Mouse (Mus musculus): ENCODE results near the gene Ppil2.

The Ppil2 gene

DNA sequence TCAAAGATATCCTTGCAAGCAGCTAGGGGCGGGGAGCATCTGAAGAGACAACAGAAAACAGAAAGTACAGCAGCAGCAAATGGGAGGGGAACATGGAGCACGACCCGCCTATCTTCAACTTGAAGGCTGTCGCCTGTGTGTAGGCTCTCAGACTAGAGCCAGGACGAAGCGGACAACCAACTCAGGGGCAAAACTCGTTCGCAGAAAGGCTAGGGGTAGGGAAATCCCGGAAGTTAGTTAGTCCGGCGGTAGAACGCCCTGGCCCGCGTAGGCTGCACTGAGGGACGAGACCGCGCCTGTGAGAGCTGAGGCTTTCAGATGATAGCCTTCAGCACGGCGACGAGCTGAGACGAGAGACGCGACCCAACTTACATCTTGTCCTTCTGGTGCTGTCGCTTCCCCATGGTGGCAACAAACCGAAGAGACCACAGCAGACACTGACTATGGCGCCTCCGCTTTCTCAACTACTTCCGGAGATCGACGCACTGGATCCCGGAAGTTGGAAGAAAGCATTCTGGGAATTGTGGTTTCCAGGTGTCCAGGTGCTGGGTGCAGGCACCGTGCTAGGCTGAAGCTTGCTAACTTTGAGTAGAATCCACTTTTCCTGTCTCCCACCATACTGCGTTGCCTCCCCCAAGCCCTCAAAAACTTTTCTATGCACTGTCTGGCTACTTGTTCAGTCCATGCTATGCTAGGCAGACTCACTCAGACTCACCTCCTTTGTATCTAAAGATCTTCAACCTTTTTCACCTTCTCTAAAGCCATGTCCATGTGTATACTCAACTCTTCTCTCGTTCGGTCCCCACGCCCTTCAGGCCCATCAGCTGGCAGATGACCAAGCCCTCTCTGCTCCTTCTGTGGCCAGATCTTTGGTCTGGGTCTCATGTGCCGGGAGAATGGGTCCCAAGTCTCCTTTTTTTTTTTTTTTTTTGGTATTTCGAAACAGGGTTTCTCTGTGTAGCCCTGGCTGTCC is at the start of gene Ppil2:
TSS of gene Ppil2 (minus strand) at position 487 of the 973 bp plus-strand sequence.
- DNase-seq (ENCODE audit: low spot score in 2 of 2) = peak; percentile 70 to 82

DNA sequence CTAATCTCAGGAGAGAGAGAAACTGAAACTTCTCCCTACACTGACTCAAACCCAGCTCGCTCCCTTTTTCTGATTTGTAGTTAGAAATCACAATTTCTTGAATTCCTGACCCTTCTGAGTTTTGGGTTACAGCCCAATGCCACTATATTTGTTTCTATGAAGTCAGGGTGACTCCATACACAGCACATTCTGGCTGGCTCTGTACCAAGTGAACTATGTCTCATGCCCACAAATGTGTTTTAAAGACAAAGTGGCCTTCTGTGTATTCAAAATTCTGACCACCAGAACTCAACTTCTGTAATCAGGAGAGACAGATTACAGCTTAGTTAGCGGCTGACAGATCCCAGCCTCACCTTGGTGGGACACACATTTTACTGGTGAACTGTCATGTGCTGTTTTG is 43.3 kb upstream of the Ppil2 start:
- no peak for DNase-seq (ENCODE audit: low spot score in 2 of 2)

DNA sequence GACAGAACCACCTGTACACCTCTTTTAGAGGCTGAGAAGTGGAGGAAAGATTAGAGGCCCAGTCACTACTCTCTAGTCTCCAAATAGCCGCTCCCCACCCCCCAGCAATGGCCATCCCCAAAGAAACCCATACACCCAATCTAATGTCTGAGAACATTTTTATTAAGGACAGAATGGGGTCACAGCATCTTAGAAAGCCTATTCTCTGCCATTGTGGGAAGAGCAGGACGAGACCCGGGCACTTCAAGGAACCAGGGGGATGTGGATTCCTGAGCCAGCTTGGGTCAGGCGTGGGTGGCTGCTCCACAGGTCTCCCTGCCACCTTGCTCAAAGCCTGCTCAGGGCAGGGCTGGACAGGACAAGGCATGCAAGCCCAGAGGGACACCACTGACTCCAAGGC is 40.8 kb upstream of the Ppil2 start:
- no peak for DNase-seq (ENCODE audit: low spot score in 2 of 2)

DNA sequence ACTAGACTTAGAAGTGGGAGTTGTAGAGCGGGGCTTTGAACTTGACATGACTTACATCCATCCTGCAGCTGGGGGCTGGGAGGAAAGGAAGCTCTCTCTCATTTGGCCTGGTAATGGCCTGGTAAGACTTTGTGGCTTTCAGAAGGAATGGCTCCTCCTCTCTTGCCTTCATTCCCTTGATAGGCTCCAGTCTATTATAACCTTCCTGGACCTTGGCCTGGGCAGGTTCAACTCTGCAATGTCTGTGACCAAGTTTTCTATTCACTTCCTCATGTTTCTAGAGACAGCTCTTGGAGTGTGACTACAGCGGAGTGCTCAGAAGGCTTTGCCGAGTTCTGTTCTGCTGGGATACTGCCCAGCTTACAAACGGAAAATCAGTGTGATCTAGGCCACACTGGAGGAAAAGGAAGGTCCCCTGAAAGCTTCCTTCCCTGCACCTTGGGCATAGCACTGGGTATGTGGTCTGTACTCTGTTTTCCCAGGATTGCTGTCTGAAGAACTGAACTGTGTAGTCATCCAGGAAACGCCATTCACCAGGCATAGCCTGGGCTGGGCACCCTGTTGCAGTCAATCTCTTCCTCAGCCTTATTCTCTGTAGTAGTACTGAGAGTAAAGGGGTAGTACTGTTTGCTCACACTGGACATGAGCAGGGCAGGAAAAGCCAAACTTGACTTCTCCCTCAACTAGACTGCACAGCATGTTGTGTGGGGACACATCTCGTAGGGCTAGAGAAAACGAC is 39.6 kb upstream of the Ppil2 start:
- DNase-seq (ENCODE audit: low spot score in 2 of 2) = no peak

DNA sequence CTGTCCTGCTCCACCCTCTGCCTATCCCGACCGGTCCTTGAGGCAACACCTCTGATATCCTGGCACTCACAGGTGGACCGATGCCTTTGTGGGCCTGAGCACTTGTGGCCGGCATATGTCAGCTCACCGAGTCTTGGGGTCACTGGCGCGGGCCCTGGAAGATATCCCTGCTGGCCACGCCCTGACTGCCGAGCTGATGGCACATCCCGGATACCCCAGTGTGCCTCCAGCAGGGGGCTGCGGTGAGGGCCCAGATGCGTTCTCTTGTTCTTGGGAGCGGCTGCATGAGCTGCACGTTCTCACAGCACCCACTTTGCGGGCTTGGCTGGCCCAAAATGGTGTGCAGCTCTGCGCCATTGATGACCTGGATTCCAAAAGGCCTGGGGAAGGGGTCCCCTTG is 37.0 kb upstream of the Ppil2 start:
- peak; percentile 37 to 71 for DNase-seq (ENCODE audit: low spot score in 2 of 2)

DNA sequence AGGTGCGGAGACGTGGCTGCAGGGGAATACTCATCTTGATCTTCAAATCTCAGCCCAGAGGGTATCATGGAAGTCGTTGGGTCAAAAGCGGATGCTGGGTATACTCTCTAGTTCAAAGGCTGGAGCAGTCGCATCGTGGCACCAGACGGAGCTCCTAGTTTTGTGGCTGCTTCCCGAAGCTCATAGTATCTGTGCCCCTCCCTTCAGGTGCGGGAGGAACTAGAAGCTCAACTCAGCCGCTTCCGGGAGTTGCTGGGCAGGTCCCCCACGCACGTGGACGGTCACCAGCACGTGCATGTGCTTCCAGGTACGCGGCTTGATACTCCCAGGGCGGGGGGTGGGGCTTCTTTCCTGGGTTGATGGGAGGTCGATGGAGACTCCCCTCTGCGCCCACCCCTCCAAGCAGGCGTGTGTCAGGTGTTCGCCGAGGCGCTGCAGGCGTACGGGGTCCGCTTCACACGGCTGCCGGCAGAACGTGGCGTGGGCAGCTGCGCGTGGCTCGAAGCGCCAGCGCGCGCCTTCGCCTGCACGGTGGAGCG is 36.4 kb upstream of the Ppil2 start:
- DNase-seq (ENCODE audit: low spot score in 2 of 2) = peak in 1 of 2 experiments; percentile 20

DNA sequence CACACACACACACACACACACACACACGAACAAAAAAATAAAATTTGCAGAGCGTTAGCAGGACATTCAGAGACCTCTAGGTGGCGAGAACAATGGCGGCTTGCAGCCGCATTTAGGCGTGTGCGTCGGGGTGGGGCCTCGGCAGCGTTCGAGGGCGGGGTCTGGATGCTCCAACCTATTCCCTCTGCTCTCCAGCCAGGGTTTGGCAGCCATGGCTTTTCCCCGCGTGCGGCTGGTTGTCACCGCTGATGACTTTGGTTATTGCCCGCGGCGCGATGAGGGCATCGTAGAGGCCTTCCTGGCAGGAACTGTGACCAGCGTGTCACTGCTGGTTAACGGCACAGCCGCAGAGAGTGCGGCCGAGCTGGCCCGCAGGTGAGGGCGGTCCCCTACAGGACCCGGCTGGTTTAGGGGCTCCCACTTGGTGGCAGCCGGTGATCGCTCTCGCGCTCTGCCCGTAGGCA is 35.7 kb upstream of the Ppil2 start, which contains the start of gene Ccdc116:
TSS of gene Ccdc116 (minus strand) at position 458 of the 464 bp plus-strand sequence.
- peak; percentile 73 to 85 for DNase-seq (ENCODE audit: low spot score in 2 of 2)

DNA sequence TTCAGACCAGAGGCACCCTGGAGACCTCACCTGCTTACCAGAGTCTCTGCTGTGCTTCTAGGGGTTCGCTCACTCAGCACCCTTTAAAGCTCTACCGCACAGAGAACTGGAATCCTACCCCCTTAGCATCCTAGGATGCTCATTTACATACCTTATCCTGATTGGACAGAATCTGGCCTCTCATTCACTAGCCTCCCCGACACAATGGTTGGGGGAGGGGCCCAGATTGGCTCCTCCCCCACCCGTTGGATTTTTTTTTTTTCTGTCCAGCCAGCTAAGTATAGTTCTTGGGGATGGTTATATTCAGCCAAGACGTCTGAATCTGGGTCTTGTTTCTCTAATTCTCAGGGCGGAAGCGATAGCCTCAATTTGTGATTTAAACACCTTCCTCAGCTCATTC is 33.3 kb upstream of the Ppil2 start, which contains the start of gene Ydjc:
TSS of gene Ydjc (plus strand) at position 283 of the 400 bp plus-strand sequence.
- DNase-seq (ENCODE audit: low spot score in 2 of 2) = no peak

DNA sequence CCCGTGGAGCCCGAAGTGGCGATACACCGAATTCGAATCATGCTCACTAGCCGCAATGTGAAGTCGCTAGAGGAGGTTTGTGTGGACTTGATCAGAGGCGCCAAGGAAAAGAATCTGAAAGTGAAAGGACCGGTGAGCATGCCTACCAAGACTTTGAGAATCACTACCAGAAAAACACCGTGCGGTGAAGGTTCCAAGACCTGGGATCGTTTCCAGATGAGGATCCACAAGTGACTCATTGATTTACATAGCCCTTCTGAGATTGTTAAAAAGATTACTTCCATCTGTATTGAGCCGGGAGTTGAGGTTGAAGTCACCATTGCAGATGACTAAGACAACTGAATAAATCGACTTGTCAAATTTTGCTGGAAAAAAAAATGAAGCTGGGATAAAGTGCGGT is 26.3 kb upstream of the Ppil2 start:
- no peak for DNase-seq (ENCODE audit: low spot score in 2 of 2)

DNA sequence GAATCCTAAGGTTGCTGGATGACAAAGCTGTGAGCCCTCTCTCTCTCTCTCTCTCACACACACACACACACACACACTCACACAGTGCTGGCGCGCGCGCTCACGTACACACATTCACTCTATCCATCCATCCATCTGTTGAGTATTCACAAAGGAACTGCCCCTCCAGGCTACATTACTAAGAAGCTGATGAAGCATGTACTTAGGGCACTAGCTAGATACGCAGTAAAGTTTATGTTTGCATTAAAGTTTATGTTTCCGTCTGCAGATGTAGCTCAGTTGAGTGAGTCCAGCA is 21.8 kb upstream of the Ppil2 start:
- no peak for DNase-seq (ENCODE audit: low spot score in 2 of 2)

DNA sequence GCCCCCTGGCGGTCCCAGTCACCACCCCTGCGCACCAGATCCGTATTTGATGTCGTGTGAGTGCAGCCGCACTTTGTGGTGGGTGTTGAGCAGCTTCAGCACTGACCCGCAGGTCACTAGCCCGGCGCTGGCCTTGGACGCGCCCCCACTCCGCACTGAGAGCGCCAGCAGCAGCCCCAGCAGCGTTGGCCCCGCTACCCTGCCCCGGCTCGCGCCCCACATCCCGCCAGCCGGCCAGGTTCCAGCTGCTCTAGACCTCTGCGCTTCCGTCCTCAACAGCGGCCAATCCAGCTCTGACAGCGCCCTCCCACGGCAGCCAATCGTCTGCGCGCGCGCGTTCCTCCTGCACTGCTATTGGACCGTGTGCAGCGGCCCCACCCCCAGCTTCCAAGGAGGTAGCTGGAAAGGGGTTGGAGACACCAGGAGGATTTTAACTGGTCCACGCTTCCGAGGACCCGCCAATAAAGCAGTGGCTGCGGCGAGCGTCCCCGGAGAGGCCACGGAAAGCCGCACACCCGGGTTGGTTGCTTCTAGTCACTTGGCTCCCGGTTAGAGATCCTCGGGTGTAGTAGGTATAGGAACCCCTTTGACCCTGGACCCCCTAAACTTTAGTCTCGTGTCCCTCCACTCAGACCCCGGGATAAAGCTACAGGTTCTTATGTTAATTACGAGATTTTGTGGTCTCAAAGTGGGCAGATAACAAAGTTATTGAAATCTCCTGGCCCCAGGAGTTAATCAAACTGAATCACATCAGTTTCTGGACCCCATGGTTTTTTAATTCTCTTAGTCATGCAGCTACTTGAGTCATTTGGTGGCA is 21.2 kb upstream of the Ppil2 start, which contains the start of gene Sdf2l1:
TSS of gene Sdf2l1 (minus strand) at position 295 of the 817 bp plus-strand sequence.
- DNase-seq (ENCODE audit: low spot score in 2 of 2) = peak; percentile 96 to 98

DNA sequence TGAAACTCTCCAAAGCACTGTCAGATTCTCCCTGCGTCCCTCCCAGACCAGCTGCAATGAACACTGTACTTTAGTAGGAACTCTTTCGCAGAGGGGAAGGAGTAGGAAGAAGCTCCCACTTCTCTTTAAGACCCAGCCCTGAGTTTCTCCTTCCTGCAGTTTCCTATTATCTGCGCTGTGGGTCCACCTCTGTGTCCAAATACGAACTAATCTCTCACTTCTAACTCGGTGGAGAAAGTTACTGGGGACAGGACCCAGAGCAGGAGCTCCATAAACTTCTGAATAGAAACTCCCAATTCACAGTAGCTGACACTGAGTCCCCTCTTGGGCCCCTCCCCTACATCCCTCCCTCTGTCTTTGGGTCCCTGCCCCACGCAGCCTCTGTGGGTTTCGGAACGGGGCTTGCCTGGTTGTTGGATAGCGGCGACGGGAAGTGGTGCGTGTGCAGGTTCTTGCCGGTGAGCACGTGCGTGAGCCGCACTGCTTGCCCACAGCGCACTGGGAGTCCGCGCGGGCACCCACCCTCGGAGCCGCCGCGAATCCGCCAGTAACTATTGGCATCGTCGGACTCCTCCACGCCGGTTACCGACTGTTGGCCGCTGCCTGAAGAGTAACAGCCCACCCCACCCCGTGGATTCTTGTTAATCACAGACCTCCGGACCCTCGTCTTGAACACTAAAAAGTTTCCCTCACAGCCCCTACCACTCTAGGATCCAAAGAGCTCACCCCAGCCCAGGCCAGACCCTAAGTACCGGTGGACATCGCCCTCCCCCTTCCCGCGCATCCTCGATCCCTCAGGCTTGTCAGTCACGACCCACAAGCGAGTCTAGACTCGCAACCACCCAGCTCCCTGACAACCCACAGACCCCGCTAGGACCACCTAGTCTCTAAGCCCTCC is 20.4 kb upstream of the Ppil2 start:
- peak; percentile 23 to 76 for DNase-seq (ENCODE audit: low spot score in 2 of 2)

DNA sequence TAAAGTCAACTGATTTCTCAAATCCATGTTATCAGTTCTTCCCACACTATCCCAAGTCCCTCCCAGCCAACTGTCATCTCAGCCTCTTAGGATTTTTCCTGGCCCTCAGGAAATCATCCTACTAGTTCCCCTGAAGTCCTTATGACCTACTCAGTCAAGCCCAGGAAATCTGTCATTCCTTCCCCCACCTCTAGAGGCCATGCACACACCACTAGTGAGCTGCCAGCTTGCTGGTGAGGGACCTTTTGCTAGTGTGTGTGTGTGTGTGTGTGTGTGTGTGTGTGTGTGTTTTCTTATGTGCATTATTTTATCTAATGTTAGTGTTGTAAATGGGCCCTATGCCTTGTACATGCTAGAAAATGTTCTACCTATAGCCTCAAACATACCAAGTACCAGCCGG is 16.2 kb upstream of the Ppil2 start:
- DNase-seq (ENCODE audit: low spot score in 2 of 2) = peak; percentile 60 to 74

DNA sequence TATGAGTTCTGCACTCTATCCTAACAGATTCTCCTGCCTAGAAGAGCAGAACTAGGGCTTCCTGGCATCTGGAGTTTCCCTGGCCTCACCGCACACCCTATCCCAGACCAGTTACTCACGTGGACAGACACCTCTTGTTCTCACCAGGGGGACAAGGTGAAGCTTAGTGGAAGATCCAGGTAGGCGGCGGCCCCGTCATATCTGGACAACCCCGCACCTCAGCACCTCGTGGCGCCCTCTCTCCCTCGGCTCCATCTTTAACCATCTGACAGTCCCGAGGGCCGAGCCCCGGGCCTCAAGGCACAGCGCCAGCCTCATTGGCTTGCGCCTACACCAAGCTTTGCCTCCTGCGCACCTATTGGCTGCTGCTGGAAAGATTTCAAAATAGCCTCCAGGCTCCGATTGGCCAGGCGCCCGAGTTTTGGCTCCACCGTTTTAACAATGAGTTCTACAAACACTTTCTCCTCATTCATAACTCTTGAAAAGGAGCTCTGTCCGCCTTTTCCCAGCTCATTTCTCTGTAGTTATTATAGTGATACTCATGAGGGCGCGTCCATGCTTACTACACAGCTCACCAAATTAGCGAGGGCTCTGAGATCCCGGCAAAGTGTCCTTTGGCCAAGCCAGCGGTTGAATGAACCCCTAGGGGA is 13.9 kb upstream of the Ppil2 start, which contains the start of gene 2610318N02Rik:
TSS of gene 2610318N02Rik (minus strand) at position 297 of the 650 bp plus-strand sequence.
- peak; percentile 85 to 89 for DNase-seq (ENCODE audit: low spot score in 2 of 2)

DNA sequence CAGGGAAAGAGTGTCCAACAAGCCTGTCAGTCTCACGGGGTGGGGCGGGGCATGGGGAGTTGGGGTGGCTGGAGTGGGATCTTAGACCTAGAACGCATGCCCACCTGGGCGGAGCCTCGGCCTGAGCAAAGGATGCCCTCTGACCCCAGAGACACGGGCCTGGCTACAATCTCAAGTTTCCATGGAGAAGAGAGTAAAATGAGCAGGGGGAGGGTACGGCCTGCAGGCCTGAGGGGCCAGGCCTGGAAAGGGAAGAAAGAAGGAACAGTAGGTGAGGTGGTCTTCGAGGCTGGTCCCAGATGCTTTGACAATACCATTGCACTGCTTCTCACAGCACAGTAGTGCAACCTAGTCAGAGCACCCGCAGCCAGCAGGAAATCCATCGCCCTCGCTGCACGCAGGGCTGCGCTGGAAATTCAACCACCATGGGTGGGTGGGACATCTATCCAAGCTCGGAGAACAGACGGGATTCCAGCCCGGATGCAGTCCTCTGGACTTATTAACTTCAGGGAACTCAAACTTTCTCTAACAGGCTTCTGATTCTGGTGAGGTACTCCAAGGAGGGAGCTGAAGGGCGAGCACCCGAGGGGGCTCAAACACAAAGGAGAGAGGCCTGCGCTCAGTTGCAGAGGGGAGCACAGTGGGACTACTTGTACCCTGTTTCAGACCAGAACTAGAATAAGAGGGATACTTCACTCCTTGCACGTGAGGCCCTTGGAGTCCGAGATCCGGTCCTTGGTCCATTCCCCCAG is 13.2 kb upstream of the Ppil2 start:
- no peak for DNase-seq (ENCODE audit: low spot score in 2 of 2)

DNA sequence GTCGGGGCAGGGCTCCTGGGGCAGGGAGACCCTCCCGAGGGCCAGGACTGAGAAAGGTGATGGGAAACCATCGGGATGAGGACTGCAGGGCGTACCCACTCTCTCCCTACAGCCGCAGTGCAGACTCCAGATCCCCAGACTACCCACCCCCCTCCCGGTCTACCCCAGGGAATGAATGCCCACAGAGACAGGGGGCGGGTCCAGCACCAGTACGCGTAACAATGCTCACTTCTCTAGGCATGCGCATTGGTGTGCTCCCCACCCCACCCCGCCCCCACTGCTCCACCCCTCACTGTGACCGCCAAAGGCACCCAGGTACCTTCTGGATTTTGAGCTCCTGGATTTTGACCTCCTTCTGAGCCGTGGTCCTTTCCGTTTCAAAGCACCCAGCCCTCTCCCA is 10.5 kb upstream of the Ppil2 start:
- DNase-seq (ENCODE audit: low spot score in 2 of 2) = no peak

DNA sequence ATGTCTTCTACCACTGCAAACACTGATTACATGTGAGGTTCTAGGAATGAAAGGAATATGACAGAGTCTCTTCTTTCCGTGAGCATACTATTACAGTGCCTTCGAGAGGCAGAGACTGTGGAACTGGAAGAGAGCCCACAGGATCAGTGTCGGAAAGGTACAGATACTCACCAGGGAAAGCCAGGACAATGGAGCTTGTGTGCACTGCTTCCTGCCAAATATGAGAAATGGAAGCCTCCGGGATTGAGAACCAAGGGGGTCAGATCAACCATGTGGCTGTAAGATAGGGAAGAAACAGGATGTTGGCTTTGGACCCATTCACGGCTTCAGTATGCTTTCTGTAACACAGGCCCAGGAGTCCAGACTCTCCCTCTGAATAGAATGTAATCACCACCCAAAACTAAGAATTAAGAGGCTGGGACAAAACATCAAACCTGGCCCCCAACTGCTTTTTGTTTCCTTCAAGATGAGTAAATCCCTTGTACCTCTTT is 6.3 kb upstream of the Ppil2 start:
- DNase-seq (ENCODE audit: low spot score in 2 of 2) = no peak

DNA sequence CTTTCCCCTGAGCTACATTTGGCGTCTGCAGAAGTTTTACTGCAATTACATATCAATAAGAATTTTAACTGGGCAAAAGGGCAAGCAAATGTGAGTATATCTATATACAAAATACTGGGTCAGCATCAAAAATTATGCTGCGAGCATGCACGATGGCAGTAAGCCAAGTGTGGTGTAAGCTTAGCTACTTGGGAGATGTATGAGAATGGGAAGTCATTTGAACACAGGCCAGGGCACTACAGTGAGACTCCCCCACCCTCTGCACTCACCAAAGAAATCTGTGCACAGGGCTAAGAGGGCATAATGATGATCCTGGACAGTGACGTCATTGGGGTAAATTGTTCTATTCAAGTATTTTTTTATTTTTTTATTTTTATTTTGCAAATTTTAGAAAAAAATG is 6.5 kb downstream of the Ppil2 start:
- DNase-seq (ENCODE audit: low spot score in 2 of 2) = no peak

Data from spleen, postnatal 4 days (tissue).